Mouse (Mus musculus) erythroid progenitor cell, adult 5-6 weeks (primary cell): Measurements from ENCODE around the gene Camk2d. TPM values are rescaled to one million over a fixed set of nuclear protein-coding genes. Genes with fewer than 3 reads are reported as not detected.
A peak's percentile ranks its signal among the peaks of the same experiment; 100 is the strongest.

ENCODE experiments used
- ATAC-seq: replicated peaks from 2 replicates; pipeline ENCODE4 v1.8.0; 2016; ENCODE audit warnings: moderate number of reproducible peaks, mild to moderate bottlenecking, moderate TSS enrichment, inconsistent platforms; ENCODE audit not compliant: poor library complexity, low FRiP score, severe bottlenecking
- total RNA-seq, 2 experiments: library from RNA; stranded (forward) in 1 of 2; stranded (reverse) in 1 of 2; fragments of 150-400 nt in 1 of 2; fragments of 186-747, 209-891 nt in 1 of 2; gene quantifications; 2 replicates each; pipeline versions ENCODE4 v1.2.3 to v1.2.4; 2015 to 2017; ENCODE audit warnings: low replicate concordance in 2 of 2

Camk2d gene
- total RNA-seq (2015; ENCODE audit: low replicate concordance) (10.8 and 43.2 TPM in 2 replicates), total RNA-seq (2017; ENCODE audit: low replicate concordance) (5.8 and 18.5 TPM in 2 replicates)

GRCm38 (mm10) chr3:126596086-126596485 lies at the start of gene Camk2d:
Gene Camk2d (plus strand): TSS chr3:126596302.
- peak; percentile 68 for ATAC-seq

GRCm38 (mm10) chr3:126547941-126548340 lies 48.2 kb upstream of the Camk2d start:
- no peak for ATAC-seq

- no peak for ATAC-seq
Observed at GRCm38 (mm10) chr3:126563646-126564045, 32.5 kb upstream of the Camk2d start.

- no peak for ATAC-seq
Observed at GRCm38 (mm10) chr3:126570628-126571027, 25.5 kb upstream of the Camk2d start.

- ATAC-seq = no peak
Observed at GRCm38 (mm10) chr3:126572915-126573314, 23.2 kb upstream of the Camk2d start.

- no peak for ATAC-seq
Observed at GRCm38 (mm10) chr3:126575927-126576326, 20.2 kb upstream of the Camk2d start.

- ATAC-seq = no peak
Observed at GRCm38 (mm10) chr3:126586134-126586533, 10.0 kb upstream of the Camk2d start.

GRCm38 (mm10) chr3:126587477-126587876 lies 8.6 kb upstream of the Camk2d start:
- no peak for ATAC-seq

GRCm38 (mm10) chr3:126589556-126589955 lies 6.5 kb upstream of the Camk2d start:
- ATAC-seq = no peak

GRCm38 (mm10) chr3:126595456-126595855 lies 646 bp upstream of the Camk2d start:
- no peak for ATAC-seq

- ATAC-seq = peak; percentile 30; the same call in 1 of the 2 replicates
Observed at GRCm38 (mm10) chr3:126596491-126597160, 524 bp downstream of the Camk2d start.

GRCm38 (mm10) chr3:126597161-126597595 lies 1.1 kb downstream of the Camk2d start:
- no peak for ATAC-seq

GRCm38 (mm10) chr3:126597596-126598328 lies 1.7 kb downstream of the Camk2d start:
- no peak for ATAC-seq

GRCm38 (mm10) chr3:126598329-126598676 lies 2.2 kb downstream of the Camk2d start:
- ATAC-seq = no peak

- no peak for ATAC-seq
Observed at GRCm38 (mm10) chr3:126598881-126599280, 2.8 kb downstream of the Camk2d start.

- ATAC-seq = no peak
Observed at GRCm38 (mm10) chr3:126599335-126599734, 3.2 kb downstream of the Camk2d start.

GRCm38 (mm10) chr3:126599936-126600335 lies 3.8 kb downstream of the Camk2d start:
- no peak for ATAC-seq

GRCm38 (mm10) chr3:126602772-126603171 lies 6.7 kb downstream of the Camk2d start:
- no peak for ATAC-seq

GRCm38 (mm10) chr3:126604656-126605434 lies 8.7 kb downstream of the Camk2d start:
- ATAC-seq = no peak

GRCm38 (mm10) chr3:126609310-126609709 lies 13.2 kb downstream of the Camk2d start:
- ATAC-seq = no peak
